Mouse (Mus musculus): ENCODE measurements around the gene Alkbh5. TPM values are rescaled to one million over a fixed set of nuclear protein-coding genes. Genes with fewer than 3 reads are reported as not detected.
"Not testable (repeated sequence)": the region's sequence is repeated elsewhere in the genome, so short reads cannot be mapped to it uniquely, and the experiment has no call there.

The Alkbh5 gene
- polyA plus RNA-seq, 1 experiment from 2014 or later = 41.4 TPM

GRCm38 (mm10) chr11:60541831-60542230 is 5.7 kb downstream of the Alkbh5 start:
- DNase-seq (ENCODE audit: low spot score) = no peak

GRCm38 (mm10) chr11:60543211-60543610 is 7.0 kb downstream of the Alkbh5 start:
- DNase-seq (ENCODE audit: low spot score) = not testable (repeated sequence)

- DNase-seq (ENCODE audit: low spot score) = no peak
Observed at GRCm38 (mm10) chr11:60545433-60545832, 9.3 kb downstream of the Alkbh5 start.

- DNase-seq (ENCODE audit: low spot score) = no peak
Observed at GRCm38 (mm10) chr11:60548112-60548511, 11.9 kb downstream of the Alkbh5 start.

GRCm38 (mm10) chr11:60553091-60553490 is 16.9 kb downstream of the Alkbh5 start:
- no peak for DNase-seq (ENCODE audit: low spot score)

GRCm38 (mm10) chr11:60557675-60558074 is 21.5 kb downstream of the Alkbh5 start:
- DNase-seq (ENCODE audit: low spot score) = no peak

GRCm38 (mm10) chr11:60559342-60559741 is 23.2 kb downstream of the Alkbh5 start:
- DNase-seq (ENCODE audit: low spot score) = peak; percentile 54

GRCm38 (mm10) chr11:60574006-60574405 is 37.8 kb downstream of the Alkbh5 start:
- not testable (repeated sequence) for DNase-seq (ENCODE audit: low spot score)

Other genes with a start within 250 kb of the Alkbh5 start
- gene Tom1l2, start 183.5 kb upstream of the Alkbh5 start, polyA plus RNA-seq (2015; fragmentation: Nextera tagmentation; extraction: Ambion mirVana) = 12.7 and 17.6 TPM in 2 replicates
- 3.6 and 4.5 TPM in 2 replicates for gene Drc3, start 183.1 kb upstream of the Alkbh5 start, polyA plus RNA-seq (2015; fragmentation: Nextera tagmentation; extraction: Ambion mirVana)
- 15.0 and 16.3 TPM in 2 replicates for gene Gid4, start 119.2 kb upstream of the Alkbh5 start, polyA plus RNA-seq (2015; fragmentation: Nextera tagmentation; extraction: Ambion mirVana)
- gene Atpaf2, start 117.9 kb upstream of the Alkbh5 start, polyA plus RNA-seq (2015; fragmentation: Nextera tagmentation; extraction: Ambion mirVana) = 50.6 and 53.5 TPM in 2 replicates
- gene Drg2, start 81.8 kb upstream of the Alkbh5 start, polyA plus RNA-seq (2015; fragmentation: Nextera tagmentation; extraction: Ambion mirVana) = 71.2 and 74.1 TPM in 2 replicates
- 0.13 and 0.14 TPM in 2 replicates for gene Myo15, start 67.0 kb upstream of the Alkbh5 start, polyA plus RNA-seq (2015; fragmentation: Nextera tagmentation; extraction: Ambion mirVana)
- gene Llgl1, start 163.3 kb downstream of the Alkbh5 start, polyA plus RNA-seq (2015; fragmentation: Nextera tagmentation; extraction: Ambion mirVana) = 27.0 and 29.0 TPM in 2 replicates
- 72.6 and 78.7 TPM in 2 replicates for gene Flii, start 190.9 kb downstream of the Alkbh5 start, polyA plus RNA-seq (2015; fragmentation: Nextera tagmentation; extraction: Ambion mirVana)
- 10.3 and 11.0 TPM in 2 replicates for gene Mief2, start 192.0 kb downstream of the Alkbh5 start, polyA plus RNA-seq (2015; fragmentation: Nextera tagmentation; extraction: Ambion mirVana)
- gene Top3a, start 241.0 kb downstream of the Alkbh5 start, polyA plus RNA-seq (2015; fragmentation: Nextera tagmentation; extraction: Ambion mirVana) = 13.5 and 14.5 TPM in 2 replicates
- gene Smcr8, start 241.1 kb downstream of the Alkbh5 start, polyA plus RNA-seq (2015; fragmentation: Nextera tagmentation; extraction: Ambion mirVana) = 4.7 TPM in 2 replicates

Data from thymus, postnatal 0 days (tissue).